Mouse (Mus musculus) hindbrain, embryonic 11.5 days (tissue): ENCODE results near the gene Gm20388. TPM values are rescaled to one million over a fixed set of nuclear protein-coding genes. Genes with fewer than 3 reads are reported as not detected.

ENCODE experiments used
- ATAC-seq: fragments of 200-750 bp; cut with Nextera tagmentation; 2 replicates; pipeline ENCODE4 v1.8.0; 2017; ENCODE audit warnings: mild to moderate bottlenecking, moderate TSS enrichment, moderate library complexity; ENCODE audit not compliant: low FRiP score
- DNase-seq: peaks from one replicate; pipeline ENCODE4 v3.0.0-alpha.2; 2015; ENCODE audit warnings: low spot score
- H3K27ac ChIP-seq: fragments of 300-500 bp; sonication (generic); 2 replicates; pipeline ENCODE4 v1.5.1; 2014; ENCODE audit warnings: mild to moderate bottlenecking, low read depth, low read length
- H3K27me3 ChIP-seq: fragments of 300-500 bp; sonication (generic); 2 replicates; pipeline ENCODE4 v1.6.1; 2014; ENCODE audit warnings: mild to moderate bottlenecking, low read length, moderate library complexity, mixed read lengths; ENCODE audit not compliant: control insufficient read depth, insufficient read depth
- H3K36me3 ChIP-seq: fragments of 300-500 bp; sonication (generic); 2 replicates; pipeline ENCODE4 v1.6.1; 2014; ENCODE audit warnings: mild to moderate bottlenecking, low read length, moderate library complexity, mixed read lengths; ENCODE audit not compliant: control insufficient read depth, insufficient read depth
- H3K4me1 ChIP-seq: fragments of 300-500 bp; sonication (generic); replicated peaks from 2 replicates; pipeline ENCODE4 v1.6.1; 2014; ENCODE audit warnings: low read length, mixed read lengths; ENCODE audit not compliant: control insufficient read depth, insufficient read depth
- H3K4me2 ChIP-seq: fragments of 300-500 bp; sonication (generic); replicated peaks from 2 replicates; pipeline ENCODE4 v1.6.1; 2014; ENCODE audit warnings: mild to moderate bottlenecking, low read depth, low read length
- H3K4me3 ChIP-seq: fragments of 300-500 bp; sonication (generic); 2 replicates; pipeline ENCODE4 v1.5.1; 2014; ENCODE audit warnings: low read depth, low read length
- H3K9ac ChIP-seq: fragments of 300-500 bp; sonication (generic); 2 replicates; pipeline ENCODE4 v1.6.1; 2014; ENCODE audit warnings: low read depth, low read length
- H3K9me3 ChIP-seq: fragments of 300-500 bp; sonication (generic); 2 replicates; pipeline ENCODE4 v1.6.1; 2016; ENCODE audit warnings: low read length; ENCODE audit not compliant: control insufficient read depth
- WGBS: fragments of 180-500 bp; shearing (Covaris S2); extraction: QIAGEN DNeasy Blood & Tissue Kit; methylation state at CpG from one replicate; pipeline ENCODE4 v1.1.7; 2014; 5-methylcytosine and 5-hydroxymethylcytosine counted together
- polyA plus RNA-seq: library from polyadenylated mRNA; unstranded; fragments of >200 nt; fragmentation: Nextera tagmentation; extraction: Ambion mirVana; gene quantifications from 2 replicates; pipeline ENCODE4 v1.2.1, GENCODE M21; 2014

Gene Gm20388
- polyA plus RNA-seq, 1 experiment from 2014 or later = 11.8 TPM

GRCm38 (mm10) chr8:123973495-123973894, 4062.9 kb downstream of the Gm20388 start:
- Histone ChIP-seq H3K9me3 (no peaks in the 10 kb centered on the region), H3K9ac (no peak overlapping the region), H3K27me3 (no peaks in the 10 kb centered on the region), H3K4me1 (no peaks in the 10 kb centered on the region), H3K4me2 (no peak overlapping the region), H3K4me3 (no peak overlapping the region), H3K36me3 (no peaks in the 10 kb centered on the region), H3K27ac (no peak overlapping the region)
- no peak for DNase-seq
- no peak for ATAC-seq
- 89% methylated on average over 1 of the region's 1 CpGs for WGBS

DNA sequence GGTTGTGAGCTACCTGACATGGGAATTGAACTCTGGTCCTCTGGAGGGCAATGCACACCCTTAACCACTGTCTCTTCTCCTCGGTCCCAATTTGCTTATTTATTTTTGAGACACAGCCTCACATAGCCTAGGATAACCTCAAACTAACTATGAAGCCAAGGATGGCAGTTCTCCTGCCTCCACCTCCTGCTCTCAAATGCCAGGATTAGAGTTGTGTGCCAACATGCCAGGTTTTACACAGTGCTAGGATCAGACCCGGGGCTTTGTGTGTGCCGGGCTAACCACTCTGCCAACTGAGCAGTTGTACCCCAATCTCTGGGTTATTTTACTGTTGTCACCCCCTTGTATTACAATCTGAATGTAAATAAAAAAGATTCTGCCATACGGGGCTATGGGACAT, 4066.9 kb downstream of the Gm20388 start:
- ATAC-seq = no peak
- no peaks in the 10 kb centered on the region for H3K27me3 ChIP-seq
- H3K4me2 ChIP-seq = no peak overlapping the region
- no peak overlapping the region for H3K4me3 ChIP-seq
- H3K9ac ChIP-seq = no peak overlapping the region
- no peaks in the 10 kb centered on the region for H3K36me3 ChIP-seq
- no peak for DNase-seq
- WGBS = 87% methylated on average over 4 of the region's 4 CpGs
- no peaks in the 10 kb centered on the region for H3K9me3 ChIP-seq
- H3K4me1 ChIP-seq = peaks cover 2% of the 10 kb centered on the region; the same call in 1 of the 2 replicates
- no peak overlapping the region for H3K27ac ChIP-seq

- Histone ChIP-seq H3K36me3 (no peaks in the 10 kb centered on the region), H3K4me3 (no peak overlapping the region), H3K27me3 (no peaks in the 10 kb centered on the region), H3K9ac (no peak overlapping the region), H3K27ac (no peak overlapping the region), H3K9me3 (no peaks in the 10 kb centered on the region), H3K4me2 (no peak overlapping the region), H3K4me1 (peaks cover 2% of the 10 kb centered on the region; the same call in 1 of the 2 replicates)
- no peak for ATAC-seq
- DNase-seq = no peak
- WGBS = 76% methylated on average over 14 of the region's 14 CpGs
These were observed 4067.7 kb downstream of the Gm20388 start for GRCm38 (mm10) chr8:123978166-123978838.

- no peaks in the 10 kb centered on the region for H3K36me3 ChIP-seq
- no peak overlapping the region for H3K4me2 ChIP-seq
- H3K9ac ChIP-seq = no peak overlapping the region
- H3K4me1 ChIP-seq = peaks cover 2% of the 10 kb centered on the region; the same call in 1 of the 2 replicates
- ATAC-seq (no peak), DNase-seq (no peak)
- WGBS = 81% methylated on average over 8 of the region's 8 CpGs
- no peaks in the 10 kb centered on the region for H3K9me3 ChIP-seq
- no peak overlapping the region for H3K27ac ChIP-seq
- H3K4me3 ChIP-seq = no peak overlapping the region
- H3K27me3 ChIP-seq = no peaks in the 10 kb centered on the region
These were observed 4068.3 kb downstream of the Gm20388 start for GRCm38 (mm10) chr8:123978926-123979325.

DNA sequence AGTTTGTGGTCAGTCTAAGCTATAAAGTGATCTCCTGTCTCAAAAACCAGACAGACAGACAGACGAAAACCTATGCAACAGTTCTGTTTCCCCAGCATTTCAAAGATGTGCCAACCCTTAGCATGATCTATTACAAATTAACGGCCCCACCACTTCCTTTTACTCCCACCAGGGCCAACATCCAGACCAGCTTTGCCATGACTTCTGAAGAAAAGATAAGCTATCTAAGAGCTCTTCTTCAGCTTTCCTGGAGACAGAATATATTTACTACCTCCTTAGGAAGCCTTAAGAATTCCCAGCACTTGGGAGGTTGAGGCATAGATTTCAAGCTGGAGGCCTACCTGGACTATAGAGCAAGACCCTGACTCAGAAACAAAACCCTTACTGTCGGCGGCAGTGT, 4069.6 kb downstream of the Gm20388 start:
- Histone ChIP-seq H3K4me3 (no peak overlapping the region), H3K27me3 (no peaks in the 10 kb centered on the region), H3K9me3 (no peaks in the 10 kb centered on the region), H3K27ac (no peak overlapping the region), H3K36me3 (no peaks in the 10 kb centered on the region), H3K4me1 (peaks cover 2% of the 10 kb centered on the region; the same call in 1 of the 2 replicates), H3K4me2 (no peak overlapping the region), H3K9ac (no peak overlapping the region)
- ATAC-seq = no peak
- 71% methylated on average over 4 of the region's 4 CpGs for WGBS
- DNase-seq = no peak

GRCm38 (mm10) chr8:123981674-123982073, 4071.0 kb downstream of the Gm20388 start:
- no peak for ATAC-seq
- peaks cover 2% of the 10 kb centered on the region; the same call in 1 of the 2 replicates for H3K4me1 ChIP-seq
- peak overlapping the region; percentile 14; the same call in 1 of the 2 replicates for H3K4me3 ChIP-seq
- H3K9ac ChIP-seq = no peak overlapping the region
- H3K4me2 ChIP-seq = no peak overlapping the region
- 60% methylated on average over 4 of the region's 4 CpGs for WGBS
- H3K27me3 ChIP-seq = no peaks in the 10 kb centered on the region
- H3K36me3 ChIP-seq = no peaks in the 10 kb centered on the region
- DNase-seq = no peak
- H3K27ac ChIP-seq = no peak overlapping the region
- H3K9me3 ChIP-seq = no peaks in the 10 kb centered on the region

GRCm38 (mm10) chr8:123982291-123982793, 4071.7 kb downstream of the Gm20388 start:
- Histone ChIP-seq H3K9ac (peak overlapping the region; percentile 74), H3K27me3 (no peaks in the 10 kb centered on the region), H3K4me3 (peak overlapping the region; percentile 71), H3K9me3 (no peaks in the 10 kb centered on the region), H3K4me2 (peak overlapping the region; percentile 97), H3K27ac (peak overlapping the region; percentile 71), H3K36me3 (no peaks in the 10 kb centered on the region), H3K4me1 (peaks cover 2% of the 10 kb centered on the region; the same call in 1 of the 2 replicates)
- ATAC-seq = peak; percentile 43
- WGBS = 1% methylated on average over 38 of the region's 48 CpGs
- DNase-seq = no peak

GRCm38 (mm10) chr8:123982826-123983400, 4072.3 kb downstream of the Gm20388 start, which contains the start of gene Abcb10:
Gene Abcb10 (minus strand): TSS chr8:123983122.
- Histone ChIP-seq H3K4me1 (peaks cover 2% of the 10 kb centered on the region; the same call in 1 of the 2 replicates), H3K4me3 (peak within 1 kb of the TSS; percentile 71)

More at GRCm38 (mm10) chr8:123982826-123983400, 4072.3 kb downstream of the Gm20388 start, which contains the start of gene Abcb10:
- peak within 1 kb of the TSS; percentile 97 for H3K4me2 ChIP-seq
- no peaks in the 10 kb centered on the region for H3K36me3 ChIP-seq
- no peaks in the 10 kb centered on the region for H3K27me3 ChIP-seq
- no peaks in the 10 kb centered on the region for H3K9me3 ChIP-seq
- H3K9ac ChIP-seq = peak within 1 kb of the TSS; percentile 74
- WGBS = under 1% methylated on average over 49 of the region's 56 CpGs
- DNase-seq = peak; percentile 91
- H3K27ac ChIP-seq = peak within 1 kb of the TSS; percentile 71
- peak; percentile 91 for ATAC-seq
